Mouse (Mus musculus): Measurements from ENCODE around the gene Il17ra. TPM values are rescaled to one million over a fixed set of nuclear protein-coding genes. Genes with fewer than 3 reads are reported as not detected.
A peak's percentile ranks its signal among the peaks of the same experiment; 100 is the strongest.

The Il17ra gene
- total RNA-seq (2014; rRNA removed) (2.1 and 4.9 TPM in 2 replicates), polyA plus RNA-seq (2015; fragmentation: Nextera tagmentation; extraction: Ambion mirVana) (2.0 and 2.3 TPM in 2 replicates)

DNA sequence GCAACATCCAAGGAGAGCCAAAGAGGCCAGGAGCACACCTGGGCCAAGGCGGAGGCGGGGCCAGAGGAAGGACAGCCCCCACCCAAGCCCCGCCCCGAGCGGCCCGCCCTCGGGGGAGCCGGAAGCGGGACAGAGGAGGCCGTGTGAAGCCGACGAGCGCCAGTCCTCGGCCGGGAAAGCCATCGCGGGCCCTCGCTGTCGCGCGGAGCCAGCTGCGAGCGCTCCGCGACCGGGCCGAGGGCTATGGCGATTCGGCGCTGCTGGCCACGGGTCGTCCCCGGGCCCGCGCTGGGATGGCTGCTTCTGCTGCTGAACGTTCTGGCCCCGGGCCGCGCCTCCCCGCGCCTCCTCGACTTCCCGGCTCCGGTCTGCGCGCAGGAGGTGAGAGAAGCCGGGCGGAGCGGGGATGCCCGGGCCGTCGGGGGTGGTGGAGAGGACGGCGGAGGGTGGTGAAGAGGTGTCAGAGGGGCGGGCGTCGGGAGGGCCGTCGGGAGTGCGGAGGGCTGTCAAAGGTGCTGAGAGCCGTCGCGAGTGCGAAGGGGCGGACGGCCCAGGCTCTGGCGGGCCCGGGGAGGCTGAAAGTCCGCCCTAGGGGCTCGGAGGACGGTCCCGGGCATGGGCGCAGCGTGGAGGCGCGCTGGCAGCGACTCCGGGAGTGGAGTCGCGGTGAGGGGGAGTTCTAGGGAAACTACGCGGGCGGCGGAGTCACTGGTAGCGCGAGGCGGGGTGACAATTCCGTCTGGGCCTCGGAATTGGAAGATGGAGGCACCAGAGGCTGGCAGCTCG lies at the start of gene Il17ra:
Il17ra (plus strand) TSS at position 162 of the 786 bp plus-strand sequence.
- peak; percentile 68 for ATAC-seq (ENCODE audit: low FRiP score)
- no peak within 1 kb of the TSS for H3K27ac ChIP-seq (ENCODE audit: low read depth, low read length)
- H3K36me3 ChIP-seq (ENCODE audit: insufficient read depth, low read length) = no peaks in the 10 kb centered on the region
- H3K4me1 ChIP-seq (ENCODE audit: insufficient read depth, low read length) = no peaks in the 10 kb centered on the region
- peak within 1 kb of the TSS; percentile 49 for H3K4me2 ChIP-seq (ENCODE audit: low read depth, low read length, poor library complexity, severe bottlenecking)
- WGBS = under 1% methylated on average over 81 of the region's 90 CpGs
- no peak for TF ChIP-seq CTCF (IDR thresholded peaks at IDR 0.05)
- peaks cover 15% of the 10 kb centered on the region for H3K27me3 ChIP-seq (ENCODE audit: insufficient read depth, low read length)
- H3K4me3 ChIP-seq (ENCODE audit: low read depth, low read length) = peak within 1 kb of the TSS; percentile 43
- no peaks in the 10 kb centered on the region for H3K9me3 ChIP-seq (ENCODE audit: low read length)
- H3K9ac ChIP-seq (replicated peaks; ENCODE audit: low read length, poor library complexity, severe bottlenecking) = 0 out of 2 replicates have a peak within 1 kb of the TSS, but pooled peaks have one; percentile 33
- peak; percentile 45 for DNase-seq (ENCODE audit: low spot score)

DNA sequence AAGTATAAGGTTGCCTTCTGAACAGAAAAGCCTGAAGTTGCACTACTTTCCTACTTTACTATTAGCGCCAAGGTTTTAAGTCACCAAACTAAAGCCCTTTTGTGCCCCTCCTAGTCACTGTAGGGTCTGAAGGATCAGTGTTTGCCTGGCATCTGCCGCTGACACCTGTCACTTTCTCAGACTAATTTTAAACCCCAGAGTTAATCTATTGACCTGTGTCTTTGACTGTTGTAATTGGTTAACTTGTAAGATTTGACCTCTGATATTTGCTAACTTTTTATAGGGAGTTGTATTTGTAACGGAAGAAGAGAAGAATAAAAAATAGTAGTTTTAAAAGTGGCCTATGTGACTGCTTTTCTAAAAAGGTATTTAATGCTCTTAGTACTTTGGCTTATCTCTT lies 24.9 kb upstream of the Il17ra start:
- DNase-seq (ENCODE audit: low spot score) (no peak), ATAC-seq (ENCODE audit: low FRiP score) (no peak)
- H3K36me3 ChIP-seq (ENCODE audit: insufficient read depth, low read length) = peaks cover 28% of the 10 kb centered on the region
- H3K4me1 ChIP-seq (ENCODE audit: insufficient read depth, low read length) = no peaks in the 10 kb centered on the region
- no peak for TF ChIP-seq CTCF (IDR thresholded peaks at IDR 0.05)
- 89% methylated on average over 3 of the region's 3 CpGs for WGBS
- no peak overlapping the region for H3K4me3 ChIP-seq (ENCODE audit: low read depth, low read length)
- no peak overlapping the region for H3K4me2 ChIP-seq (ENCODE audit: low read depth, low read length, poor library complexity, severe bottlenecking)
- H3K9me3 ChIP-seq (ENCODE audit: low read length) = no peaks in the 10 kb centered on the region
- H3K27ac ChIP-seq (ENCODE audit: low read depth, low read length) = no peak overlapping the region
- H3K27me3 ChIP-seq (ENCODE audit: insufficient read depth, low read length) = no peaks in the 10 kb centered on the region
- H3K9ac ChIP-seq (replicated peaks; ENCODE audit: low read length, poor library complexity, severe bottlenecking) = no peak overlapping the region

DNA sequence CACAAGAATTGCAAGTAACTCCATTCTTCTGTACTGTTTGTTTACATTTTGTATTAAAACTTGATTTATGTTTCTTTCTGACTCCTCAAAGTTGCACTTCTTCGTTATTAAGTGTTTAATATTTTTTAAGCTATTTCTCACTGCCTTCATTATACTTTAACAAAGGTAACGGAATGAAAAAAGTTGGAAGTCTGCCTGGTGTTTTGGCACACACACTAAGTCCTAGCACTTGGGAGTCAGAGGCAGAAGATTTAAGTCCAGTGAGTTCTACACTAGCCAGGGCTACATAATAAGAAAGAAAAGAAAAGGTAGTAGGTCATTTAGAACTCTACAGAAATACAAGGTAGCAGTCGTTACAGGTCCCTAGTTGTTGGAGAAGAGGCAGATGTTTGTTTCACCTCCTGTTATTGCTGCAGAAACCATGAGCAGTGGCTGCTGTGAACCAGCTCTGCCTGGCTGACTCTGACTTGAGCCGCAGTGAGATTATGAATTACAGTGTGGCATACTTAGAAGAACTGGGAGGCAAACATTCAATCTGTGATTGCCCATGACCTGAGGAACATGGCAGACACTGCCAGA lies 20.8 kb upstream of the Il17ra start:
- H3K27ac ChIP-seq (ENCODE audit: low read depth, low read length) = no peak overlapping the region
- H3K27me3 ChIP-seq (ENCODE audit: insufficient read depth, low read length) = no peaks in the 10 kb centered on the region
- no peak for ATAC-seq (ENCODE audit: low FRiP score)
- H3K9me3 ChIP-seq (ENCODE audit: low read length) = no peaks in the 10 kb centered on the region
- H3K9ac ChIP-seq (replicated peaks; ENCODE audit: low read length, poor library complexity, severe bottlenecking) = no peak overlapping the region
- H3K4me2 ChIP-seq (ENCODE audit: low read depth, low read length, poor library complexity, severe bottlenecking) = no peak overlapping the region
- H3K4me1 ChIP-seq (ENCODE audit: insufficient read depth, low read length) = no peaks in the 10 kb centered on the region
- no peak overlapping the region for H3K4me3 ChIP-seq (ENCODE audit: low read depth, low read length)
- no peak for DNase-seq (ENCODE audit: low spot score)
- no peak for TF ChIP-seq CTCF (IDR thresholded peaks at IDR 0.05)
- peaks cover 22% of the 10 kb centered on the region for H3K36me3 ChIP-seq (ENCODE audit: insufficient read depth, low read length)
- 84% methylated on average over 4 of the region's 4 CpGs for WGBS

DNA sequence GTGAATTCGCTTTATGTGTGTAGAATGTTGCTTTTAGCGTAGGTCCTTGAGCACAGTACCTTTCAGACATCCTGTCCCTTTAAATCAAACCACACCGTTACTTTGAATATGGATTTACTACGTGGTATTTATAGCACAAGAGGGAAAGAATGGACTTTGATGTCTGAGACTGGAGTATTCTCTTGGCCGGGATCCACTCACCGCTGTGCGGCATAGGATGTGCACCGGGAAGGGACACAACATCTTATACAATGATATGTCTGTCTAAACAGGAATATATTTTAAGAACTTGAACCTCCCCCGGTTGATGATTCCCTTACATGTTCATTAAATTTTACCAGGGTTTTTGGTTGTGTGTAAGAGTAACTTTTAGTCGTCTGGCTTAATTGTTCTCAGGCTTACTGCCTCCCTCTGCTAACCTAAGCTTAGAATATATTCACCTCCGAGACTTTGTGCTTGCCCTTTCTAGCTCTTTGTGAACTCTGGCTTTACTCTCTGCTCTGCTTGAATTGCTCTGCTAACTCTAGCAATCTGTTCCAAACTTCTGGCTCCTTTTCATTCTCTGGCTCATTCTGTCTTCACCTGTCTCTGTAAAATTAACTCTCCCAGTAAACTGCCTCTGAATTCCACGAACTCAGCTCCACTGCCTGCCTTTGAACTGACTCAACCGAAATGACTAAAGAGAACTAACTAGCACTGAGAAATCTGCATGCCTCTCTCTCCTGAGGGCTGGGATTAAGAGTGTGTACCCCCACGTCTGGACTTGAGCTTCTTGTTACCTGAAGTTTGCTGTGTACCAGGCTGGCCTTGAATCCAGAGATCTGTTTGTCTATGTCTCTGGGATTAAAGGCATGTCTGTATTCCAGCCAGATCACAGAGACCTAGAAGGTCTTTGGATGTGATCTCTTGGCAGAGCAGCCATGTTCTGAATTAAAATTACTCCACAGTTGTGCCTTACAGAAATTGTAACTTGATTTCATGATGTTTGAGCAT lies 19.4 kb upstream of the Il17ra start:
- Histone ChIP-seq H3K27me3 (ENCODE audit: insufficient read depth, low read length) (no peaks in the 10 kb centered on the region), H3K4me1 (ENCODE audit: insufficient read depth, low read length) (no peaks in the 10 kb centered on the region), H3K9me3 (ENCODE audit: low read length) (no peaks in the 10 kb centered on the region), H3K4me3 (ENCODE audit: low read depth, low read length) (no peak overlapping the region), H3K4me2 (ENCODE audit: low read depth, low read length, poor library complexity, severe bottlenecking) (no peak overlapping the region), H3K27ac (ENCODE audit: low read depth, low read length) (no peak overlapping the region), H3K9ac (replicated peaks; ENCODE audit: low read length, poor library complexity, severe bottlenecking) (no peak overlapping the region), H3K36me3 (ENCODE audit: insufficient read depth, low read length) (peaks cover 16% of the 10 kb centered on the region)
- DNase-seq (ENCODE audit: low spot score) = no peak
- no peak for ATAC-seq (ENCODE audit: low FRiP score)
- TF ChIP-seq CTCF (IDR thresholded peaks at IDR 0.05) = no peak
- 70% methylated on average over 14 of the region's 14 CpGs for WGBS

DNA sequence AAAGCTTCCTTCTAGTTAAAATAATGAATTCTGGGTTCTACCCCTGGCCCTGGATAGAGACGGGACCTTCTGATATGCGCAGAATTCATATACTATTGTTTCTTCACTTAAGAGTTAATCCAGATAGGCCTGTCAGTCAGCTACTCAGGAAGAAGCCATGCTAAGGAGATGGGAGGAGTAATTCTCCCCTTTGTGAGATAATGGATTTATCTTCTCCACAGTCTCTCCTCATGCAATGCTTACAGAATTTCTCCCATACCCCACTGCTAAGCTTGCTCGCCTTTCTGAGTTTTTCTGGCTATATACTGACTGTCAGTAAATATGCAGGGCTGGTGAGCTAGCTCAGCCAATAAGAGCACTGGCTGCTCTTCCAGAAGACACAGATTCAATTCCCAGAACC lies 12.8 kb upstream of the Il17ra start:
- H3K9me3 ChIP-seq (ENCODE audit: low read length) = no peaks in the 10 kb centered on the region
- no peak for ATAC-seq (ENCODE audit: low FRiP score)
- no peak overlapping the region for H3K4me2 ChIP-seq (ENCODE audit: low read depth, low read length, poor library complexity, severe bottlenecking)
- H3K36me3 ChIP-seq (ENCODE audit: insufficient read depth, low read length) = no peaks in the 10 kb centered on the region
- no peaks in the 10 kb centered on the region for H3K4me1 ChIP-seq (ENCODE audit: insufficient read depth, low read length)
- DNase-seq (ENCODE audit: low spot score) = no peak
- H3K27ac ChIP-seq (ENCODE audit: low read depth, low read length) = no peak overlapping the region
- no peak for TF ChIP-seq CTCF (IDR thresholded peaks at IDR 0.05)
- no peak overlapping the region for H3K4me3 ChIP-seq (ENCODE audit: low read depth, low read length)
- H3K9ac ChIP-seq (replicated peaks; ENCODE audit: low read length, poor library complexity, severe bottlenecking) = no peak overlapping the region
- WGBS = 78% methylated on average over 3 of the region's 3 CpGs
- no peaks in the 10 kb centered on the region for H3K27me3 ChIP-seq (ENCODE audit: insufficient read depth, low read length)
